Mouse (Mus musculus): ENCODE measurements at regions not wholly inside any gene's neighbourhood (a gene's known extent, or its start where the extent isn't known, plus 50 kb on each side); places are given as distances from the start of the nearest gene placed in this dataset.

DNA sequence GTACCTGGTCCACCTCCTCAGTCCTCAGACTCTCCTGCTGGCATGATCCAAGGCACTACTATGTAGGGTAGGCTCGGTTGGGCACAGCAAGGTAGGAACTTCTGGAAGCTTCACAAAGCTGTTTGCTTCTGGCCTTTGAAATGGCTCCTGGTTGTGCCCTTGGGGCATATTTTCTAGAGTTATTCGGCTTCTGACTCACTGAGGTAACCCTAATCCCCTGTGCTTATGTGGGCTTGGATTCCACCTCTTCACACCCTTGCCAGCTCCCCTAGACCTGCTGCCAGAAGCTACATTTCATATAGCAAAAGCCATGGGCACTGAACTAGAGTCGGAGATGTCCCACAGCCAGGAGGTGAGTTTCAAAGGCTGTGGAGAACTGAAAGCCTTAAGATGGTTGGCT lies 933.7 kb downstream of the 4930447A16Rik start:
- H3K4me3 ChIP-seq (replicated peaks in 1 of 3; ENCODE audit: low read depth in 2 of 3, low read length in 2 of 3, poor library complexity in 1 of 3): no peak overlapping the region
- TF ChIP-seq MEF2A (IDR thresholded peaks at IDR 0.05; ENCODE audit: borderline replicate concordance, low read depth, low read length): no peak

DNA sequence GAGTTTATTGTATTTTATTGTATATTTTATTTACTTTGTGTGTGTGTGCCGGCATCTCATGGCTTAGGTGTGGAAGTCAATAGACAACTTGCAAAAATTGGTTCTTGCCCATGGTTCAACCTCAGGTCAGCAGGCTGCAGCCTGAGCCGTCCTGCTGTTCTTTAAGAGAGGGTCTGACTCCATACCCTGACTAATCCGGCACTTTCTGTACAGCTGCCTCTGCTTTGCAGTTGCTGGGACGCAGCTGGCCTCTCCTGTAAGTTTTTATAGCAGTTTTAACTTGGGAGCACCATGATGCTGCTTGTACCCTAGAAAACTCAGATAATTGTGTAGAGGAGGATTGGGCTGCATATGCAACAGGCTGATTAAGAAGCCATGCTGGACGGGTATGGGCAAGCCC lies 938.2 kb downstream of the 4930447A16Rik start:
- in situ Hi-C loops (cut with MboI; ENCODE audit: low pct_ligation_motif_present, low pct_unique_long_range_greater_than_20kb, low sequenced_read_pairs) (no loop called here), dilution Hi-C loops (cut with MboI; ENCODE audit: extremely low pct_ligation_motif_present, extremely low pct_unique_long_range_greater_than_20kb, low sequenced_read_pairs) (no loop called here)
- peaks cover 7% of the 10 kb centered on the region for H3K27me3 ChIP-seq (replicated peaks)
- no peak overlapping the region for H3K4me2 ChIP-seq (ENCODE audit: insufficient read depth, low read depth, poor library complexity, severe bottlenecking)
- TF ChIP-seq SIN3A (IDR thresholded peaks at IDR 0.05; ENCODE audit: low read length) (no peak), E2F4 (IDR thresholded peaks at IDR 0.05; ENCODE audit: insufficient replicate concordance, low read depth, low read length) (no peak), UBTF (IDR thresholded peaks at IDR 0.05; ENCODE audit: low read depth, low read length) (no peak), ZMIZ1 (IDR thresholded peaks at IDR 0.05; ENCODE audit: low read depth, low read length) (no peak), USF2 (conservative IDR thresholded peaks at IDR 0.05; ENCODE audit: low read depth, low read length) (no peak), IRF4 (IDR thresholded peaks at IDR 0.05; ENCODE audit: low read depth, low read length) (no peak), RCOR1 (conservative IDR thresholded peaks at IDR 0.05; ENCODE audit: low read depth, low read length) (no peak), EP300 (IDR thresholded peaks at IDR 0.05; ENCODE audit: low read length) (no peak), ZKSCAN1 (IDR thresholded peaks at IDR 0.05; ENCODE audit: borderline replicate concordance, low read depth, low read length) (no peak), TCF12 (IDR thresholded peaks at IDR 0.05; ENCODE audit: low read depth, low read length) (no peak), ZNF384 (IDR thresholded peaks at IDR 0.05; ENCODE audit: low read depth, low read length) (no peak), SMC3 (IDR thresholded peaks at IDR 0.05; ENCODE audit: low read depth, low read length) (no peak), BHLHE40 (IDR thresholded peaks at IDR 0.05; ENCODE audit: low read depth, low read length) (no peak), JUND (conservative IDR thresholded peaks at IDR 0.05; ENCODE audit: low read depth, low read length) (no peak), HCFC1 (IDR thresholded peaks at IDR 0.05; ENCODE audit: low read depth, low read length) (no peak), CHD2 (IDR thresholded peaks at IDR 0.05; ENCODE audit: low read length) (no peak), NRF1 (IDR thresholded peaks at IDR 0.05; ENCODE audit: low read depth, low read length) (no peak), MXI1 (IDR thresholded peaks at IDR 0.05; ENCODE audit: low read depth, low read length) (no peak)
- no peaks in the 10 kb centered on the region for H3K4me1 ChIP-seq (ENCODE audit: control insufficient read depth in 1 of 2, insufficient read depth in 2 of 2)
- H3K4me3 ChIP-seq (replicated peaks in 1 of 3; ENCODE audit: low read depth in 2 of 3, low read length in 2 of 3, poor library complexity in 1 of 3): no peak overlapping the region
- no peak overlapping the region for H3K9ac ChIP-seq (ENCODE audit: insufficient read depth, low read depth)
- no peak overlapping the region for H3K27ac ChIP-seq (ENCODE audit: insufficient read depth, low read depth)
- no peak for DNase-seq (ENCODE audit: extremely low read depth)
- no peaks in the 10 kb centered on the region for H3K36me3 ChIP-seq (replicated peaks in 1 of 2; ENCODE audit: control insufficient read depth in 1 of 2, insufficient read depth in 1 of 2, low read length in 1 of 2)
- no peaks in the 10 kb centered on the region for H3K79me2 ChIP-seq (replicated peaks; ENCODE audit: control insufficient read depth, extremely low read depth, insufficient read depth, poor library complexity, severe bottlenecking)
- peaks cover 8% of the 10 kb centered on the region for H3K9me3 ChIP-seq (replicated peaks; ENCODE audit: low read length)

More for the DNA sequence above, 933.7 kb downstream of the 4930447A16Rik start:
- H3K36me3 ChIP-seq (replicated peaks in 1 of 2; ENCODE audit: control insufficient read depth in 1 of 2, insufficient read depth in 1 of 2, low read length in 1 of 2): no peaks in the 10 kb centered on the region
- in situ Hi-C loops (cut with MboI; ENCODE audit: low pct_ligation_motif_present, low pct_unique_long_range_greater_than_20kb, low sequenced_read_pairs) (no loop called here), dilution Hi-C loops (cut with MboI; ENCODE audit: extremely low pct_ligation_motif_present, extremely low pct_unique_long_range_greater_than_20kb, low sequenced_read_pairs) (no loop called here)
- no peak overlapping the region for H3K9ac ChIP-seq (ENCODE audit: insufficient read depth, low read depth)
- DNase-seq (ENCODE audit: extremely low read depth): no peak
- no peaks in the 10 kb centered on the region for H3K4me1 ChIP-seq (ENCODE audit: control insufficient read depth in 1 of 2, insufficient read depth in 2 of 2)
- no peaks in the 10 kb centered on the region for H3K79me2 ChIP-seq (replicated peaks; ENCODE audit: control insufficient read depth, extremely low read depth, insufficient read depth, poor library complexity, severe bottlenecking)
- H3K27me3 ChIP-seq (replicated peaks): peaks cover 7% of the 10 kb centered on the region
- no peak overlapping the region for H3K4me2 ChIP-seq (ENCODE audit: insufficient read depth, low read depth, poor library complexity, severe bottlenecking)
- H3K27ac ChIP-seq (ENCODE audit: insufficient read depth, low read depth): no peak overlapping the region
- peaks cover 8% of the 10 kb centered on the region for H3K9me3 ChIP-seq (replicated peaks; ENCODE audit: low read length)

Data from CH12.LX (cell line).